Mouse (Mus musculus): ENCODE measurements around the gene Klhdc3. TPM values are rescaled to one million over a fixed set of nuclear protein-coding genes. Genes with fewer than 3 reads are reported as not detected.

Gene Klhdc3
- total RNA-seq, 2 experiments from 2014 or later = 53.5 to 60.2 TPM

- DNase-seq = no peak
Measured at GRCm38 (mm10) chr17:46702506-46702905, 21.8 kb upstream of the Klhdc3 start.

- DNase-seq = no peak
Measured at GRCm38 (mm10) chr17:46702100-46702499, 21.4 kb upstream of the Klhdc3 start.

GRCm38 (mm10) chr17:46701489-46701888 lies 20.8 kb upstream of the Klhdc3 start:
- no peak for DNase-seq

- no peak for DNase-seq
Measured at GRCm38 (mm10) chr17:46699912-46700311, 19.2 kb upstream of the Klhdc3 start.

GRCm38 (mm10) chr17:46699245-46699644 lies 18.5 kb upstream of the Klhdc3 start:
- DNase-seq = no peak

GRCm38 (mm10) chr17:46698515-46698914 lies 17.8 kb upstream of the Klhdc3 start:
- DNase-seq = no peak

GRCm38 (mm10) chr17:46694517-46695063 lies 13.9 kb upstream of the Klhdc3 start:
- no peak for DNase-seq

GRCm38 (mm10) chr17:46691390-46691789 lies 10.7 kb upstream of the Klhdc3 start:
- no peak for DNase-seq

GRCm38 (mm10) chr17:46690665-46691064 lies 10.0 kb upstream of the Klhdc3 start:
- DNase-seq = no peak

GRCm38 (mm10) chr17:46685913-46686312 lies 5.2 kb upstream of the Klhdc3 start:
- no peak for DNase-seq

GRCm38 (mm10) chr17:46682654-46683389 lies 2.1 kb upstream of the Klhdc3 start:
- no peak for DNase-seq

- DNase-seq = no peak
Measured at GRCm38 (mm10) chr17:46681466-46682118, 878 bp upstream of the Klhdc3 start.

- peak in 1 of 2 experiments; percentile 68 for DNase-seq
Measured at GRCm38 (mm10) chr17:46679843-46680759, 613 bp downstream of the Klhdc3 start.

- DNase-seq = peak; percentile 53 to 56
Measured at GRCm38 (mm10) chr17:46678911-46679310, 1.8 kb downstream of the Klhdc3 start.

GRCm38 (mm10) chr17:46678416-46678815 lies 2.3 kb downstream of the Klhdc3 start, which contains the start of gene Mea1:
Gene Mea1, plus strand, starts transcription at chr17:46678793.
- peak; percentile 51 to 54 for DNase-seq

GRCm38 (mm10) chr17:46674530-46675283 lies 6.0 kb downstream of the Klhdc3 start:
- DNase-seq = no peak

GRCm38 (mm10) chr17:46673850-46674529 lies 6.7 kb downstream of the Klhdc3 start, which contains the start of gene Rrp36:
Gene Rrp36, minus strand, starts transcription at chr17:46674352.
- peak; percentile 96 for DNase-seq

- DNase-seq = no peak
Measured at GRCm38 (mm10) chr17:46669911-46670310, 10.8 kb downstream of the Klhdc3 start.

GRCm38 (mm10) chr17:46667712-46668111 lies 13.0 kb downstream of the Klhdc3 start:
- peak; percentile 46 to 70 for DNase-seq

- peak; percentile 51 to 79 for DNase-seq
Measured at GRCm38 (mm10) chr17:46662730-46663129, 18.0 kb downstream of the Klhdc3 start.

- no peak for DNase-seq
Measured at GRCm38 (mm10) chr17:46661981-46662380, 18.7 kb downstream of the Klhdc3 start.
